Mouse (Mus musculus) thymus, adult 2 months (tissue): ENCODE results near the gene Slc39a11. TPM values are rescaled to one million over a fixed set of nuclear protein-coding genes. Genes with fewer than 3 reads are reported as not detected.

Experiments used
- DNase-seq: peaks from one replicate; pipeline ENCODE4 v3.0.0; 2021
- H3K27ac ChIP-seq: fragments of 200-500 bp; 2 replicates; pipeline ENCODE4 v1.5.1; 2012; ENCODE audit warnings: low read length, control low read depth; ENCODE audit not compliant: control insufficient read depth, insufficient read depth
- H3K27me3 ChIP-seq: fragments of 200-500 bp; 2 replicates; pipeline ENCODE4 v1.6.1; 2012; ENCODE audit warnings: mild to moderate bottlenecking, low read length, moderate library complexity, mixed read lengths; ENCODE audit not compliant: control insufficient read depth, insufficient read depth
- H3K36me3 ChIP-seq: fragments of 200-500 bp; 2 replicates; pipeline ENCODE4 v1.6.1; 2012; ENCODE audit warnings: mild to moderate bottlenecking, low read length, moderate library complexity; ENCODE audit not compliant: control insufficient read depth, insufficient read depth
- H3K4me1 ChIP-seq: fragments of 200-500 bp; replicated peaks from 2 replicates; pipeline ENCODE4 v1.6.1; 2012; ENCODE audit warnings: low read length; ENCODE audit not compliant: control insufficient read depth, insufficient read depth
- H3K4me3 ChIP-seq: fragments of 200-500 bp; 2 replicates; pipeline ENCODE4 v1.5.1; 2012; ENCODE audit warnings: mild to moderate bottlenecking, low read length, control low read depth, moderate library complexity; ENCODE audit not compliant: control insufficient read depth, insufficient read depth
- CTCF ChIP-seq: fragments of 200-500 bp; IDR thresholded peaks from 2 replicates; pipeline ENCODE4 v1.5.1; 2012; ENCODE audit warnings: mild to moderate bottlenecking, control low read depth, low read length, moderate library complexity, borderline replicate concordance; ENCODE audit not compliant: control insufficient read depth, poor library complexity, insufficient read depth; ENCODE audit errors: extremely low read depth
- POLR2A ChIP-seq: fragments of 200-500 bp; IDR thresholded peaks from 2 replicates; pipeline ENCODE4 v1.6.1; 2012; ENCODE audit warnings: mild to moderate bottlenecking, low read length, control low read depth, moderate library complexity; ENCODE audit not compliant: control insufficient read depth, poor library complexity, insufficient read depth; ENCODE audit errors: extremely low read depth
- WGBS: fragments of 180-500 bp; shearing (Covaris S2); methylation state at CpG from one replicate; pipeline ENCODE4 v1.1.7; 2018; 5-methylcytosine and 5-hydroxymethylcytosine counted together
- polyA plus RNA-seq: library from polyadenylated mRNA; depleted of rRNA; stranded (reverse); fragments of >200 nt; gene quantifications from 2 replicates; pipeline ENCODE4 v1.2.3, GENCODE M21; 2012

Slc39a11 gene
- polyA plus RNA-seq, 1 experiment, result 18.0 TPM

- 8% methylated on average over 8 of the region's 8 CpGs for WGBS
- H3K4me3 ChIP-seq, result no peak overlapping the region
- DNase-seq, result no peak
- no peak overlapping the region for H3K27ac ChIP-seq
- no peak for TF ChIP-seq CTCF
- 0 out of 2 replicates have a peak, but pooled peaks have one; percentile 24 for TF ChIP-seq POLR2A
- H3K27me3 ChIP-seq, result no peaks in the 10 kb centered on the region
- H3K4me1 ChIP-seq, result peaks cover 23% of the 10 kb centered on the region
- H3K36me3 ChIP-seq, result no peaks in the 10 kb centered on the region
These were observed 129.5 kb downstream of the Slc39a11 start for GRCm38 (mm10) chr11:113520373-113520772.

- Histone ChIP-seq H3K36me3 (no peaks in the 10 kb centered on the region), H3K4me1 (peaks cover 26% of the 10 kb centered on the region), H3K4me3 (no peak overlapping the region), H3K27me3 (no peaks in the 10 kb centered on the region), H3K27ac (no peak overlapping the region)
- no peak for TF ChIP-seq CTCF
- TF ChIP-seq POLR2A, result no peak
- WGBS, result 40% methylated on average over 7 of the region's 7 CpGs
- DNase-seq, result no peak
These were observed 129.9 kb downstream of the Slc39a11 start for GRCm38 (mm10) chr11:113519973-113520372.

DNA sequence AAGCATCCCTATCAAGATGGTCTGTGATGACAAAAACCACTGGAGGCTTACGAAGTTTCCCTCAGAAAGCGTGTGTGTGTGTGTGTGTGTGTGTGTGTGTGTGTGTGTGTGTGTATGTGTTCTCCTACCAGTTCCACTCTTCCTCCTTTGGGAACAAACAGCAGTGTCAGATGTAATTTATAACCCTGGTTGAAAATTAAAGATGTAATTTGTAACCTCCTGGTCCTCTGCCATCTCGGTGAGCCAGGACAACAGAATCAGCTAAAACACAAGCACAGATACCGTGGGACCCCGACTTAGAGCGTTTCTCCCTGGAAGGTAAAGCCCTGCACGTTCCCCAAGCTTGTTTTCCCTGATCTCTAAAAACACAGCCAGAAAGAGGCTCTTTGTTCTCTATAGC is 131.7 kb downstream of the Slc39a11 start:
- 95% methylated on average over 7 of the region's 7 CpGs for WGBS
- Histone ChIP-seq H3K4me3 (no peak overlapping the region), H3K4me1 (peaks cover 26% of the 10 kb centered on the region), H3K27me3 (no peaks in the 10 kb centered on the region), H3K36me3 (no peaks in the 10 kb centered on the region), H3K27ac (no peak overlapping the region)
- DNase-seq, result no peak
- TF ChIP-seq POLR2A (no peak), CTCF (no peak)

DNA sequence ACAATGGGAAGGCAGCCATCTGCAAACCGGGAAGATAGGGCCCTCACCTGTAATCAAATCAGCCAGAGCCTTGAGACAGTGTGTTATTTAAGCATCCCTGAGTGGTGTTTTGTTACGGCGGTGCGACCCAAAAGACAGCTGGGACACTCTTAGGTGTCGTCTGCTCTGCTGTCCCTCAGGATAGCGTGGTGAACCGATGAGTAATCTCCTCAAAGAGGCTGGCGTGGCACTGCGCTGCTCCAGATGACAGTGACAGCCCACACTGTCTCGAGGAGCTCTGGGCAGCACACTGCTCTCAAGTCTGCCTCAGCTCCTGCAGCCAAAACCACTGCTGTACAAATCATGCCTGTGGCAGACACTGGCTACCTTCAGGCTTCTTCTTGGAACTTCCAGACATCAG is 133.7 kb downstream of the Slc39a11 start:
- no peak for TF ChIP-seq CTCF
- TF ChIP-seq POLR2A, result no peak
- 92% methylated on average over 10 of the region's 10 CpGs for WGBS
- H3K27ac ChIP-seq, result no peak overlapping the region

GRCm38 (mm10) chr11:113512976-113513375 is 136.9 kb downstream of the Slc39a11 start:
- no peak for DNase-seq
- peaks cover 26% of the 10 kb centered on the region for H3K4me1 ChIP-seq
- H3K4me3 ChIP-seq, result no peak overlapping the region
- H3K27me3 ChIP-seq, result no peaks in the 10 kb centered on the region
- H3K36me3 ChIP-seq, result no peaks in the 10 kb centered on the region
- no peak overlapping the region for H3K27ac ChIP-seq
- 92% methylated on average over 10 of the region's 10 CpGs for WGBS
- TF ChIP-seq POLR2A (no peak), CTCF (no peak)

More for the DNA sequence above, 133.7 kb downstream of the Slc39a11 start:
- H3K4me1 ChIP-seq, result peaks cover 28% of the 10 kb centered on the region
- no peaks in the 10 kb centered on the region for H3K27me3 ChIP-seq
- no peak for DNase-seq
- H3K4me3 ChIP-seq, result no peak overlapping the region
- no peaks in the 10 kb centered on the region for H3K36me3 ChIP-seq

DNA sequence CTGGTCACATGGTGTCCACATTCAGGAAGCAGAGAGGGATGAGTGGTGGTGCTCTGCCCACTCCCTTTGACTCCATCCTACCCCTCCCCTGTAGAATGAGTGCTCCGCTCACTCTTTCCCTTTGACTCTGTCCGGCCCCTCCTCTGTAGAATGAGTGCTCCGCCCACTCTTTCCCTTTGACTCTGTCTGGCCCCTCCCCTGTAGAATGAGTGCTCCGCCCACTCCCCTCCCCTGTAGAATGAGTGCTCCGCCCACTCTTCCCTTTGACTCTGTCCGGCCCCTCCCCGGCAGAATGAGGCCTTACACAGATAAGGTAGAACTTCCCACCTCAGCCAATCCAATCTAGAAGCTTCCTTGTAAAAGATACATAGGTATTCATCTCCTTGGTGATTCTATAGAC is 137.7 kb downstream of the Slc39a11 start:
- Histone ChIP-seq H3K4me1 (peaks cover 24% of the 10 kb centered on the region), H3K4me3 (no peak overlapping the region), H3K27ac (no peak overlapping the region), H3K27me3 (no peaks in the 10 kb centered on the region), H3K36me3 (no peaks in the 10 kb centered on the region)
- no peak for TF ChIP-seq POLR2A
- TF ChIP-seq CTCF, result no peak
- 94% methylated on average over 7 of the region's 7 CpGs for WGBS
- no peak for DNase-seq
